Mouse (Mus musculus): ENCODE results near the gene Entpd2.

- TF ChIP-seq CTCF (IDR thresholded peaks at IDR 0.05; ENCODE audit: low read depth, low read length), result peak; percentile 44; the same call in 1 of the 2 replicates
- no peak for TF ChIP-seq POLR2A (IDR thresholded peaks at IDR 0.05; ENCODE audit: borderline replicate concordance, low read depth, low read length)
These were observed 19.1 kb upstream of the Entpd2 start for GRCm38 (mm10) chr2:25376589-25376988.
